Mouse (Mus musculus): ENCODE results near the gene Ptpdc1.

The Ptpdc1 gene

DNA sequence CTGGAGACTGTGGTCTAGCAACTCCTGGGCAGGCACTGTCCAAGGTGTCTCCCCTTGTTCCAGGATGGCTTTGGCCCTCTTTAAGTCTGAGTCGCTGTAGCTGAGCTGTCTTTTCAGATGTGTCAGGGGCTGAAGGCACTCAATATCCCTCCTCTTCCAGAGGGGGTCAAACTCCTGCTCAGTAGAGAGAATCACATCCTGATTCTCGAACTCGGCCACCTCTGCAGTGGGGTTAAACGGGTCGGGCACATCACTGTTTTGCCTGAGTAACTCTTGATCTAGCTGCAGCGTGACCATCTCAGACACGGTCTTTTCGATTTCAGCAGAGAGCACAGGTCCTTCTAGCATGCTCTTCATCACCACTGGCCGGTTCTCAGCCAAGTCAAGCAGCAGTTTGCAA, 39.0 kb downstream of the Ptpdc1 start:
- DNase-seq (ENCODE audit: low spot score), result no peak

DNA sequence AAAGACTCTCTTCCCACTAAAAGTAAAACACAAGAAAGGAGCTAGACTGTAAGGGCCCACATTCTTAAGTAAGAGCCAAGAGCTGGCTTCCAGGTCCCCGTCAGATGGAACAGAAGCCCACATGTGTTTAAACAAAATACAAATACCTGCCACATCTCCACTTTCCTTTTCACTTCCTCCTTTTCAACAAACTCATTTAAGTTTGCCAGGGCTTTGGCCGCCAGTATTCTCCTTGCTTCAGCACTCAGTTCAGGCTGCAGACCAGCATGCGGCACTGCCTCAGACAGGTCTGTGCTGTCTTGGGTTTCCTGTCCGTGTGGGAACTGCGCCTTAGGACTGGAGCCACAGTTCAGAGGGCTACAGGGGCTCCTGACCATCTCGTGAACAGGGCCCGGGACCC, 39.7 kb downstream of the Ptpdc1 start:
- no peak for DNase-seq (ENCODE audit: low spot score)

DNA sequence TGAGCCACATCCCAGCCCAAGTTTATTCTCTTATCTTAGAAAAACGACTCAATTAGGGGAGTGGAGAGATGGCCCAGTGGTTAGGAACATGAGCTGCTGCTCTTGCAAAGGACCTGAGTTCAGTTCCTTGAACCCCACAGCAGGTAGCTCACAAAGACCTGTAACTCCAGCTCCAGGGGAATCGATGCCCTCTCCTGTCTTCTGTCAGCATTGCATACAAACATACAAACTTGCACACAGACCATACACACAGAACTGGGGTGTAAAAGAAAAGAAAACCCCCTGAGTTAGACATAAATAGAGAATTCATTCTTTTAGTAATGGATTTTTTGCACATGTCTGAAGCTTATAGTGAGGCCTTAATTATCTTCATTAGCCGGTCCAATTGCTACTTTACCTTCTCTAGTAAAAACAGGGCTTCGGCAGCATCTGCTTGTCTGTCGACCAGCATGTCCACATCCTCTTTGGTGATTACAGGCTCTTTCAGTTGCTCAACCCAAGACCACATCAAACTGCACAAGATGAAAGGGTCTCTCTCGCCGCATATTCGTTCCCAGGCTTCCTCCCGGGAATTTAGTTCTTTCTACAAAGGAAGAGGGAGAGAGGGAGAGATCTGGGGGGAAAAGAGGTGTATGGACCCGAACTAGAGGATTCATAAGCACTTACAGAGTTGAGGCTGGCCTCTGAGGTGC, 42.6 kb downstream of the Ptpdc1 start:
- no peak for DNase-seq (ENCODE audit: low spot score)

DNA sequence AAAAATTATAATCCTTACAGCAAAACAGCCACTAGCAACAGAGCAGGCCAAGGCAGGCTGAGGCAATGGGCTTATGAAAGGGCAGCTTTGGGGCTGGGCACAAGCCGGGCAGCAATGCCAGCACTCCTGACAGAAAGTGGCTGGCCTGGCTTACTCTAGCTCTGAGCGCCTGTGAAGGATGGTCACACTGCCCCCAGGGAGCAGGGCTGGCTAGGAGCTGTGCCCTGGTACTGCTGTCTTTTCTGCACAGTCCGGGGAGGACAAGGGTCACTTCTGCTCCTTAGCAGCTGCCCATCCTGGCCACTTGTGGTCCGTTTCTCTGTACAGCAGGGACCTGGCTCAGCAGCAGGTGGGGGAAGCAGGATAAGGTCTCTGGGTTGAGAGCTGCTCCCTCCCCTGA, 46.8 kb downstream of the Ptpdc1 start:
- no peak for DNase-seq (ENCODE audit: low spot score)

DNA sequence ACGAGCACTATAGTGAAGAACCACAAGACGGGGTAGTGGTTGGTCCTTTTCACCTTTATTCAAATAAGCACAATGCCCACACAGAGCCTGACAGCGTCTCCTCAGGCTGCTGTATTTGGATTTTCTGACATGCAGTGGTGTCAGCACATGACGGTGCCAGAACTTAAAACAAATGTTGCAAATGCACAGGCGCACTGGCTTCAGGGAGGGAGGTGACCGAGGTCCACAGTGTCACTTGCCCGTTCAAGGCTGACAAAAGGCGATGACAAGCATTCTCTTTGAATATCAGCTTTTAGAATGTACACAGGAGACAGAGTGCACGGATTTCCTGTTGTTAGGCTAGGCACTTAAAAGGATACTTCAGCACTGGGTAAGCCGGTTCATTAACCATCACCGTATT, 47.6 kb downstream of the Ptpdc1 start:
- no peak for DNase-seq (ENCODE audit: low spot score)

DNA sequence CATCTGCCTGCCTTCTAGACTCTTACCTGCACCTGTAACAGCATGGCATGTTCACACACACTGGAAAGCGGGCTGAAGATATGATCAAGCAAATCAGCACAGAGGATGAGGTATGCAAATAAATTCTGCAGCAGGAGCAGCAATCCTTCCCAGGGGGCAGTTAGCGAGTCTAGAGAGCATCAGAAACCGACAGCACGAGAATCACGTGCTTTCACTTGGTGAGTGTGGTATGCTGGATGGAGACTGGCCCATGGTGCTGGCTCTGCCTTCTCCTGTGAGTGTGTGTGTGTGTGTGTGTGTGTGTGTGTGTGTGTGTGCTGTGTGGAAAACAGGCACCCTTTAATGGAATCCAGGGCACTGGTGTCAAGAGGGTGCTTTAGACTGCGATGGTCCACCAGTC, 48.5 kb downstream of the Ptpdc1 start:
- no peak for DNase-seq (ENCODE audit: low spot score)

DNA sequence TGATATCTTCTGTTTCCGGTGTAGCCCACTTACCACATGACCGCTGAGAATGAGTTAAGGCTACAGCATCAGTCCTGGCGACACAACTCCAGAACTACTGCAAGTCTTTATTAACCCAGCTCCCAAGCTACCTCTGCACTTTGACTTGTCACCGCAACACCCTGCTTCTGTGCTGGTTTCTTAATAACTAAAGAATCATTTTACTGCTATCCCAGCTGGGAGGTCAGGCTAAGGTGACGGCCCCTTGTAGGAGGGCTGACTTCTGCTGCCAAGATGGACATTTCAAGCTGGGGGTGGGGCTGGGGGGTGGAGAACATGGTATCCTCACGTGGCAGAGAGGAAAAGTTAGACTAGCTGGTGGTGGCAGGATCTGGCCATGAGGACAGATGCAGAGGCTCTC, 50.7 kb downstream of the Ptpdc1 start:
- DNase-seq (ENCODE audit: low spot score), result no peak

DNA sequence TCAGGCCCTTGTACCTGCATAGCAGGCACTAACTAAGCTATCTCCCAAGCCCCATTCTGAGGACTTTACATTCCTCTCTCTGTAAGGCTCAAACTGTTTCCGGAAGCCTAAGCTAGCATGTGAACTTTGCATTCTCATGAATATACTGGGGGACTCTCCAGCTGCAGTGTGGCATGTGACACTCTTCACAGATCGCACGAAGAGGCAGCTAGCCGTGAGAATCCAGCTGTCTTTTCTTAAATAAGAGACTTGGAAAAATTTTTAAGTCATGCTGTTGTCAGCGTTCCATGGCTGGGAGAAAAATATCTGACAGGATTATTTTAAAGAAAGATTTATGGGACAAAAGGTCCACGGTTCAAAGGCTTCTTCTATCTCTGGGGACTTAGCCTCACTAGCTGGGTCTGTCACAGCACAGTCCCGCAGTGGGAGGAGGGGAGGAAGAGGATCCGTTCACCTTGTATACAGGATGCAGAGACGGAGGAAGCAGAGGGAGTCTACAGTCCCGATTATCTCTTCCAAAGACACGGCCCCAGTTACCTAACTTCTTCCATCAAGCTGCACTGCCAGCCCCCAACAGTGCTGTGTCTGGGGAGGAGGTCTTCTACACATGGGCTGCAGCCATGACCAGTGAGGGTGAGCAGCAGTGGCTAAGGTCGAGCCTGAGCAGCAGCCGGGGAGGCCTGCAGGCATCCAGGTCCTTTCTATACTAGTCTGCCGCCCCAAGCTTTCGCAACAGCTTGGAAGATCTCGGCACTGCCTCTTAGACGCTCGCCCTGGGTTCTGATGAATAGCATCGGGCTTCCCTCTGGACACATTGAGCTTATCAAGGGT, 51.7 kb downstream of the Ptpdc1 start:
- DNase-seq (ENCODE audit: low spot score), result no peak

DNA sequence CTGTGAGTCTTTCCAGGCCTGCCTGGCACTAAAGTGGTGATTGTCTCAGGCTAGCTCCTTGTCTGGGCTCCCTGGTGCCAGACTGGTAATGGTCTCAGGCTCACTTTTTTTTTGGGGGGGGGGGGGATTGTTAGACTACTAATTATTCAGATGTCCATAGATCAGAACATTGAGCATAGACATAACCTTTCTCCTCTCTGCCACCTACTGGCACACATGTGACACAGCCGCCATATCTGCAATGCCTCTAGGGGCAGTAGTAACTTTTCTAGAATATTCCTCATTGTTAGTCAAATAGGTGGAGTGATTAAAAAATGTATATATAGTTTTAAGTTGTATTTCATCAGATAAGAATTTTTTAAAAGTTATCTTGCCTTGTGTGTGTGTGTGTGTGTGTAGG, 53.3 kb downstream of the Ptpdc1 start:
- peak; percentile 78 for DNase-seq (ENCODE audit: low spot score)

DNA sequence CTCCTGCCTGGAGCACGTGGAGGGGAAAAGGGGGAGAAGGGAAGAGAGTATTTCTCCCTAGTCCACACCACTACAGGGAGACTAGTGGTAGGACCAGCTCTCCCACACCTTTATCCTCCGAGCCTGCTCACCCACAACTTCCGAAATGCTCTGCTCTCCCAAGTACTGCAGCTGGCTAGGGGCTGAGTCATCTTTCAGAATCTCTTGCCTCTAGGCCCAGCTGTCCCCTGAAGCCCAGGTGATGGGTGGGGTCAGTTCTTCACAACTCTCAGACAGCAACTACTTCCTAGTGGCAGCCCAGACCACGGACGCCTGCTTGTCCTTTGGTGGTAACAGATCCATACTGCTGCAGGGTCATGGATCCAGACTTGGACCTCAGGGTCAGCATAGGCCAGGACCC, 54.2 kb downstream of the Ptpdc1 start:
- no peak for DNase-seq (ENCODE audit: low spot score)

DNA sequence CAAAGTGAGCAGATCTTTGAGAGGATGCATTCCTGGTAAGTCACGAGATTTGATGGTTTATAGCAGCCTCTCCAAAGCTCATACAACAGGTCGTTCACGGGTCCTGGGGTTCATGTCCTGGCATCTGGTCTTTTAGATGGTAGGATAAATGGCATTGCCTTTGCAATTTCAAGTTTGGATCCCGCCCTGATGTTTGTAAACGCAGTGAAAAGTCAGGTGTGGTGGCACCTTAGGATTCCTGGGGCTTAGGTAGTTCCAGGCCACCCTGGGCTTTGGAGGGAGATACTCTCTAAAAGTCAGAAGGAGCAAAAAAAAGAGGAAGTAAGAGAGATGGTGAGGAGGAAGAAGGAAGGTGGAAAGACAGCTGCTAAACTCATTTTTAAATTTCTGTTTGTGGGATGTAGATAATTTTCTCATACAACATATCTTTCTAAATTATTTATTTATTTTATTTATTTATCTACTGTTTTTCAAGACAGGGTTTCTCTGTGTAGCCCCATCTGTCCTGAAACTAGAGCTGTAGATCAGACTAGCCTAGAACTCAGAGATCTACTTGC, 55.8 kb downstream of the Ptpdc1 start:
- no peak for DNase-seq (ENCODE audit: low spot score)

DNA sequence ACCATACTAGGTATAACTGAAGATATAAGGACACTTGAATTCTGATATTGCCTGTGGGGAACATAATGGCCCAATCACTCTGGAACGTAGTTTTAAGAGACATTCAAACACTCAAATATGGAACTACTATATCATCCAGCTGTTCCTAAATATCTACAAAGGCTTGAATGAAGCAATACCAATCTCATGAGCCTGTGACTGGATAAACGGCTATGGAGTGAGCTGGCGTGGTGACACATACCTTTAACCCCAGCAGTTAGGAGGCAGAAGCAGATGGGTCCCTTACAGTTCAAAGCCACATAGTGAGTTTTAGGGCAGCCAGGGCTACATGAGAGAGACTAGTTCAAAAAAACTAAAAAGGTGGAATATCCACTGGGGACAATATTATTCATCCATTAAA, 57.8 kb downstream of the Ptpdc1 start:
- DNase-seq (ENCODE audit: low spot score), result no peak

DNA sequence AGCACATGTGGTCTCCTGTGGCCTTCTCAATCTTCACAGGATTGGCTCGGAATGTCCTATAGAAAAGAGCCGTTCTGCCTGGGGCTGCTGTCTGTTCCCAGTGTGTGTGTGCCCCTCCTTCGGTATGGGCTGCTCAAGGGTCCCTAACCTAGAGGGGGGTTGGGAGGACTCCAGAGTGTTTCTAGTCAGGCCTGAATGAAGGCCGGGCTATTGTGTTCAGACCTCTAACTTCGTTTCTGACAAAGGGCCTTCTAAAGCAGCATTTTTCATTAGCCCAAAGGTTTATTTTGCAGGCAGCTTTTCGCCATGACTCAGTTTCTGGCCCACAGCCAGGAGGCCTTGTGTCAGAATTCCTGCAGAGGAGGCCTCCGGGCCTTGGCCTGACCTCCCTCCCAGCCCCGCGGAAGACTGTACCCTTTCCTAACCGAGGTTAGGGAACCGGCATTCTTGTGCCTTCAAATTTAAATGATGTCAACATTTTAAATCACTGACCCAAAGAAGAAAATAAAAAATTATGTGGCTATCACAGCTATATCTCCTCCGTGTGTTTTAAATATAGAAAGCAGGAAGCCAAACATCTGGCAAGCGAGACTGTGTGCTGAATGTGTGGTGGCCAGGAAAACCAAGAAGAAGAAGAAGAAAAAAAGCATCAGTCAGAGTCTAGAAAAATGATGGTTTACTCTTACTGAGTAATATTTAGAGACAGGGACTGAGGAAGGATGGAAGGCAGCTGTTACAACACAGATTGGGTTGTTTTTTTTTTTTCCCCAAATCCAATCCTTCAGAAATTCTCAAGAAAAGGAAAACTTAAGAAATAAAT, 59.1 kb downstream of the Ptpdc1 start:
- peak; percentile 39 for DNase-seq (ENCODE audit: low spot score)

DNA sequence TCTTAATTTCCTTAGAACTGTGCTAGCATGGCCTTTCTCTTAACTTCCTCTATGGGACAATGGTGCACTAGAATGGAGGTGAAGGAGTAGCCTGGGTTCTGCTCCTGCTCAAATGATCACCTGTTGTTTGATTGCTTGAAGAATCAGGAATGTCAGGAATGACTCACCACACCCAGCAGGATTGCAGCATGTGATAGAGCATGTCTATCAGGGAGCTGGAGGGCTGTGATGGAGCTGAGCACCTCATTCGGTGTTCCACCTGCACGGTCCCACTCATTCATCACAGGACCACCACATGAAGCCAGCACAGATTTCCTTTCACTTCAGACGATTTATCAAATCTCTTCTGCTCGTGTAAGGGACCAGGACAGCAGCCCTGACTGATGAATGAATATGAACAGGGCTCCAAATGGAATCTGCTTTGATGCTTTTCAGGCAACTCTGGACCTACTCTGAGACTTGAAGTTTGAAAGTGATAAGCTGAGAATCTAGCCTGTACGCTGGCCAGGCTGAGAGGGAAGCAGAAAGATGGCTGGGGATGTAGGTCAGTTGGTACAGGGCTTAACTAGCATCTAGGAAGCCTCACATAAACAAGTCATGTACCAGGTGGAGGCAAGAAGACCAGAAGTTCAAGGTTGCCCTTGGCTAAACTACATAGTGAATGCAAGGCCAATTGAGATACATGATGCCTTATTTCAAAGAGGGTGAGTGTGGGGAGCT, 60.4 kb downstream of the Ptpdc1 start:
- DNase-seq (ENCODE audit: low spot score), result no peak

DNA sequence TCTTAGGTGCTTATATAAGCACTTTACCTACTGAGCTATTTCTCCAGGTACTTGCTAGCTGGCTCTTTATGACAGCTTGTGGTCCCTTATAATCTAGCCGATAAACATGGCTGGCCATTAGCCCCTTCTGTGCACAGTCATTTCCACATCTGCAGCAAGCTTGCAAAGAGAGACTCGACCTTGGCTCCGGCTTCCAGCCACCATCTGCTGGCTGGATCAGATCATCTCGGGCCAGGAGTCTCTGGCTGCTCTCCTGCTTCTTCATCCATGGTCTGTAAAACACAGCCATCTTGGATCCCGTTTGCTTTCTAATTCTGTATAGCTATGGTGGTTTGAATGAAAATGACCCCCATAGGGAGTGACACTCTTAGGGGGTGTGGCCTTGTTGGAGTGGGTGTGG, 63.1 kb downstream of the Ptpdc1 start:
- DNase-seq (ENCODE audit: low spot score), result no peak

DNA sequence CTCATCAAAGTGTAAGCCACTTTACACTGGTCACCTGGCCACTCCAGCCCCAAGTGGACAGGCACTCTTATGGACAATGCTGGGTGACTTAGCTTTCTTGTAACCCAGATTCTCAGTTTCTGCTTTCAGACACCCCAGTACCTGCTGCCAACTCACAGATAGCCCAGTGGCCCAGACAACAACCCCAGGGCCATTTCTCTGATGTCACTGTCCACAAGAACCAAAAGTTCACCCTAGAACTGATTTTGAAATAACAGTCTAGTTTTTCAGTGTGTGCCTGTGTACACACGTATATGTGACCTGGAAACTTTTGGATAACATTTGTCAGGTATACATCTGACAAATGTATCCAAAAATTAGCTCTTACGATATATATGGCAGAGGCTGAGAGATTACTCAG, 64.0 kb downstream of the Ptpdc1 start:
- DNase-seq (ENCODE audit: low spot score), result no peak

DNA sequence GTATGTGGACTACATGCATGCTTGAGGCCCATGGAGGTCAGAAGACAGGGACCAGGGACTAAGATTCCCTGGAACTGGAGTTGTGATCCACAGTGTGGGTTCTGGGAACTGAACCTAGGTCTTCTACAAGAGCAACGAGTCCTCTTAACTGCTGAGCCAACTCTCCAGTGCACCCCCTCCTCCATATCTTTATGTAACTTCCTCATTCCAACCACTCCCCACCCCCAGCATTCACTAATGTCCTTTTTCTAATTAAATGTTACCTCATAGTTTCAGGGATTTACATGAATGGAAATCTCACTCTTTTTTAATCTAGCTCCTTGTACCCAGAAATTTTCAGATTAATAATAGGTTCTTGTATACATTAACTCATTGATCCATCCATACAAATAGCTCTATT, 69.5 kb downstream of the Ptpdc1 start:
- no peak for DNase-seq (ENCODE audit: low spot score)

DNA sequence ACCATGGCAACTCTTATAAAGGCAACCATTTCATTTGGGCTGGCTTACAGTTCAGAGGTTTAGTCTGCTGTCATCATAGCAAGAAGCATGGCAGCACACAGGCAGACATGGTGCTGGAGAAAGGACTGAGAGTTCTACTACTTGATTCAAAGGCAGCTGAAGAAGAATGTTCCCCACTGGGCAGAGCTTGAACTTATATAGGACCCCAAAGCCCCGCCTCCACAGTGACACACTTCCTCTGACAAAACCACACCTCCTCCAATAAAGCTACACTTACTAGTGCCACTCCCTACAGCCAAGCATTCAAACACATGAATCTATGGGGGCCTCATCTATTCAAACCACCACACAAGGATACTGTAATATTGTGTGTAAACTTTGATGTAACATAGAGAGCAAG, 70.9 kb downstream of the Ptpdc1 start:
- DNase-seq (ENCODE audit: low spot score), result no peak

DNA sequence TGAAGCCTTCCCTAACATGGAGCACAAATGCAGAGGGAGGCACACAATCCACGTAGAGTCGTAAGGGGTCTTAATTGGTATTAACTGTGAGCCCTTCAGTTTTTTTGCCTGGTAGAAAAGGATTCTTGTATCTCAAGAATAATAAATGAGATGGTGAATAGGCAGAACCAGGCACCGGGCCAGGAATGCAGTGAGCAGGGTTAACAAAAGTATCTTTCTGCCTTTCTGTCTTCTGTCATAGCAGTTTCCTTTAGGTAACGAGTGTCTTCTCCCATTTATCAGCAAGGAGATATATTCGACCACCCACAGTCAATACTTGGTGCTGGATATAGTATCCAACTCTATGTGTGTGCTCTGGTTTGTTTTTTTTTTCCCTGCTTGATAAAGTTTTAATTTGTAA, 72.0 kb downstream of the Ptpdc1 start:
- DNase-seq (ENCODE audit: low spot score), result no peak

DNA sequence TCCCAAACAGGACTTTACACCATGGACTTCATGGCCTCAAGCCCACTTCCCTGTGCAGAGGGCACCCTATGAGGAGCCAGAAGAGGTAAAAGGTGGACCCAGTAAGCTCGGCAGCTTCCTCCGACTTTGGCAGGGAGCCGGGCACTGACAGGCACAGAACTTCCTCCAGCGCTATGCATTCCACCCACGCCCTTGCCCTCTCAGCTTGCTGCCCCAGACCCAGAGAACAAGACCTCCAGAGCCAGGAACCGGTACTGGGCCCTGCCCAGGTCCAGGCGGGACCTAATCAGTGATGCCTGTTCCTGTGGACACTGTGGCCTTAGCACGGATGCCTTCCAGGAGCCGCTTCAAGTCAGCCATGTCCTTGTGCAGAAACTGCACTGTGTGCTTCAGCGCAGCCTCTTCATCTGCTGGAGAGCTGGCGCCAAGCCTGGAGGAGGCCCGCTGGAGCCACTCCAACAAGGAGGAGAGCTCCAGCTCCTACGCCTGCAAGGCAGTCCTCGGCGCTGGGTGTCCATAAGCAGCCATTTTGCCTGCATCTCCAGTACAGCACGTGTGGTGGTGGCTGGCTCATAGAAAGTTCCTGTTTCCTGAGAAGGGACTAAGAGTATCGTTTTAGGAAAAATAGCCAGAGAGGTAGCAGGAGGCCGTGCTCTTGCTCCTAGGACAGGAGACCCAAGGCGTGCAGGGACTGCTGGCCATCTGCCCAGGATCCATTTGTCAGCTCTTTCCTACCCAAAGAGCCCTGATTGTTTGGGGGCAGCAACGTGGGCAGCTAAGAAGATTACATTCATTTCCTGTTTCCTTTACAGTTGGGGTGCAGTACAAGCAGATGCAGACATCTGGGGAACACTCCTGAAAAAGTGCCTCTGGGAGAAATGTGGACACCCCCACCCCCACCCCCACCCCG, 73.0 kb downstream of the Ptpdc1 start:
- DNase-seq (ENCODE audit: low spot score), result no peak

DNA sequence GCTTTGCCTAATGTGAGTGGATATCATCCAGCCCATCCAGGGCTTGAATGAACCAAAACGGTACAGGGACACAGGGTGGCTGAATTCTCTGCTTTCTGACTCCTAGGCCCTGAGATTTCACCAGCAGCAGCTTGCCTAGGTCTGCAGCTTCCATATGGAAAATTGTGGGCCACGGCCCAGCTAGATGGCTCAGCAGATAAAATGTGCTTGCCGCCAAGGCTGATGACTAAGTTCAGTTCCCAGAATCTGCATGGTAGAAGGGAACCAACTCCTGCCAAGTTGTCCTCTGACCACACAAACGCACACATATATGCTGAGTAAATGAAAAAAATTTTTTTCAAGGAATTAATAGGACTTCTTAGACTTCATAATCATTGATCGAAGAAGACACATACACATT, 77.2 kb downstream of the Ptpdc1 start:
- DNase-seq (ENCODE audit: low spot score), result no peak
